Mouse (Mus musculus) neural tube, embryonic 12.5 days (tissue): ENCODE results near the gene Eppin. TPM values are rescaled to one million over a fixed set of nuclear protein-coding genes. Genes with fewer than 3 reads are reported as not detected.
"Not testable (repeated sequence)": the region's sequence is repeated elsewhere in the genome, so short reads cannot be mapped to it uniquely, and the experiment has no call there.

Source experiments
- ATAC-seq: fragments of 200-750 bp; cut with Nextera tagmentation; 2 replicates; pipeline ENCODE4 v1.8.0; 2017; ENCODE audit warnings: low read depth, mild to moderate bottlenecking, moderate TSS enrichment, moderate library complexity; ENCODE audit not compliant: low FRiP score
- H3K27ac ChIP-seq: fragments of 300-500 bp; sonication (generic); 2 replicates; pipeline ENCODE4 v1.5.1; 2016
- H3K27me3 ChIP-seq: fragments of 300-500 bp; sonication (generic); replicated peaks from 2 replicates; pipeline ENCODE4 v1.6.1; 2016; ENCODE audit warnings: mild to moderate bottlenecking
- H3K36me3 ChIP-seq: fragments of 300-500 bp; sonication (generic); 2 replicates; pipeline ENCODE4 v1.6.1; 2016; ENCODE audit warnings: mild to moderate bottlenecking
- H3K4me1 ChIP-seq: fragments of 300-500 bp; sonication (generic); 2 replicates; pipeline ENCODE4 v1.6.1; 2016
- H3K4me2 ChIP-seq: fragments of 300-500 bp; sonication (generic); replicated peaks from 2 replicates; pipeline ENCODE4 v1.6.1; 2016; ENCODE audit warnings: mild to moderate bottlenecking
- H3K4me3 ChIP-seq: fragments of 300-500 bp; sonication (generic); 2 replicates; pipeline ENCODE4 v1.5.1; 2016
- H3K9ac ChIP-seq: fragments of 300-500 bp; sonication (generic); 2 replicates; pipeline ENCODE4 v1.6.1; 2016; ENCODE audit warnings: mild to moderate bottlenecking
- H3K9me3 ChIP-seq: fragments of 300-500 bp; sonication (generic); 2 replicates; pipeline ENCODE4 v1.6.1; 2016; ENCODE audit warnings: mild to moderate bottlenecking
- WGBS: fragments of 180-500 bp; shearing (Covaris S2); methylation state at CpG from one replicate; pipeline ENCODE4 v1.1.7; 2016; 5-methylcytosine and 5-hydroxymethylcytosine counted together
- polyA plus RNA-seq: library from polyadenylated mRNA; unstranded; fragments of >200 nt; fragmentation: Nextera tagmentation; extraction: Ambion mirVana; gene quantifications from 2 replicates; pipeline ENCODE4 v1.2.1, GENCODE M21; 2016

Gene Eppin
- polyA plus RNA-seq, 1 experiment from 2014 or later, result not detected

GRCm38 (mm10) chr2:164592014-164592413 is 1.4 kb downstream of the Eppin start:
- Histone ChIP-seq H3K27ac (no peak overlapping the region), H3K27me3 (no peaks in the 10 kb centered on the region), H3K9me3 (no peaks in the 10 kb centered on the region), H3K4me2 (no peak overlapping the region), H3K36me3 (no peaks in the 10 kb centered on the region), H3K4me1 (0 out of 2 replicates have a peak, but pooled peaks cover 7% of the 10 kb centered on the region), H3K4me3 (no peak overlapping the region), H3K9ac (no peak overlapping the region)
- no peak; the same call in 1 of the 2 replicates for ATAC-seq
- 11% methylated on average over 4 of the region's 4 CpGs for WGBS

GRCm38 (mm10) chr2:164585025-164585725 is 8.2 kb downstream of the Eppin start, which contains the start of gene Wfdc6a:
Gene Wfdc6a (minus strand): TSS chr2:164585447.
- H3K9ac ChIP-seq, H3K4me2 ChIP-seq, H3K27me3 ChIP-seq, H3K36me3 ChIP-seq, H3K4me3 ChIP-seq, H3K9me3 ChIP-seq, ATAC-seq, H3K4me1 ChIP-seq, H3K27ac ChIP-seq: not testable (repeated sequence)
- 82% methylated on average over 13 of the region's 13 CpGs for WGBS

- H3K4me3 ChIP-seq, H3K27me3 ChIP-seq, H3K4me2 ChIP-seq, H3K9me3 ChIP-seq, H3K9ac ChIP-seq, ATAC-seq, H3K27ac ChIP-seq, H3K36me3 ChIP-seq, H3K4me1 ChIP-seq: not testable (repeated sequence)
- 85% methylated on average over 6 of the region's 6 CpGs for WGBS
These were observed 20.0 kb downstream of the Eppin start, which contains the start of gene Spint3 for GRCm38 (mm10) chr2:164573359-164573758. Gene Spint3 (minus strand): TSS chr2:164573459.

- H3K27me3 ChIP-seq, result peaks cover 14% of the 10 kb centered on the region
- no peaks in the 10 kb centered on the region for H3K9me3 ChIP-seq
- H3K9ac ChIP-seq, result no peak overlapping the region
- H3K36me3 ChIP-seq, result no peaks in the 10 kb centered on the region
- H3K4me1 ChIP-seq, result peaks cover 13% of the 10 kb centered on the region
- no peak overlapping the region for H3K4me2 ChIP-seq
- 91% methylated on average over 5 of the region's 5 CpGs for WGBS
- no peak for ATAC-seq
- H3K4me3 ChIP-seq, result no peak overlapping the region
- H3K27ac ChIP-seq, result no peak overlapping the region
These were observed 25.9 kb downstream of the Eppin start for GRCm38 (mm10) chr2:164567460-164567859.

GRCm38 (mm10) chr2:164566997-164567396 is 26.4 kb downstream of the Eppin start:
- peaks cover 16% of the 10 kb centered on the region for H3K4me1 ChIP-seq
- H3K27me3 ChIP-seq, result peaks cover 19% of the 10 kb centered on the region
- H3K9me3 ChIP-seq, result no peaks in the 10 kb centered on the region
- no peak overlapping the region for H3K4me3 ChIP-seq
- no peaks in the 10 kb centered on the region for H3K36me3 ChIP-seq
- H3K27ac ChIP-seq, result no peak overlapping the region
- 84% methylated on average over 2 of the region's 2 CpGs for WGBS
- no peak overlapping the region for H3K4me2 ChIP-seq
- no peak overlapping the region for H3K9ac ChIP-seq
- ATAC-seq, result no peak

- Histone ChIP-seq H3K4me3 (no peak overlapping the region), H3K27me3 (peaks cover 21% of the 10 kb centered on the region), H3K4me1 (peaks cover 16% of the 10 kb centered on the region), H3K9ac (no peak overlapping the region), H3K4me2 (no peak overlapping the region), H3K9me3 (no peaks in the 10 kb centered on the region), H3K27ac (no peak overlapping the region), H3K36me3 (no peaks in the 10 kb centered on the region)
- no peak for ATAC-seq
- 70% methylated on average over 5 of the region's 5 CpGs for WGBS
These were observed 29.0 kb downstream of the Eppin start for GRCm38 (mm10) chr2:164564346-164564745.

GRCm38 (mm10) chr2:164563339-164564038 is 29.9 kb downstream of the Eppin start:
- Histone ChIP-seq H3K9me3 (no peaks in the 10 kb centered on the region), H3K4me2 (peak overlapping the region; percentile 88), H3K4me1 (peaks cover 16% of the 10 kb centered on the region), H3K4me3 (peak overlapping the region; percentile 41), H3K27ac (no peak overlapping the region), H3K27me3 (peaks cover 21% of the 10 kb centered on the region), H3K36me3 (no peaks in the 10 kb centered on the region), H3K9ac (peak overlapping the region; percentile 58)
- ATAC-seq, result peak; percentile 76
- 1% methylated on average over 32 of the region's 32 CpGs for WGBS

- H3K27ac ChIP-seq, result no peak within 1 kb of the TSS
- H3K9me3 ChIP-seq, result no peaks in the 10 kb centered on the region
- H3K4me2 ChIP-seq, result peak within 1 kb of the TSS; percentile 88
- ATAC-seq, result peak; percentile 37
- 4% methylated on average over 24 of the region's 24 CpGs for WGBS
- H3K36me3 ChIP-seq, result no peaks in the 10 kb centered on the region
- H3K4me3 ChIP-seq, result peak within 1 kb of the TSS; percentile 41
- H3K4me1 ChIP-seq, result peaks cover 16% of the 10 kb centered on the region
- H3K9ac ChIP-seq, result peak within 1 kb of the TSS; percentile 58
- H3K27me3 ChIP-seq, result peaks cover 21% of the 10 kb centered on the region
These were observed 30.8 kb downstream of the Eppin start, which contains the start of gene Wfdc2 for GRCm38 (mm10) chr2:164562391-164563188. Gene Wfdc2 (plus strand): TSS chr2:164562413.

- no peak overlapping the region for H3K9ac ChIP-seq
- no peak overlapping the region for H3K4me3 ChIP-seq
- H3K4me2 ChIP-seq, result no peak overlapping the region
- H3K27me3 ChIP-seq, result peaks cover 20% of the 10 kb centered on the region
- no peaks in the 10 kb centered on the region for H3K9me3 ChIP-seq
- ATAC-seq, result no peak
- no peaks in the 10 kb centered on the region for H3K36me3 ChIP-seq
- H3K4me1 ChIP-seq, result peaks cover 16% of the 10 kb centered on the region
- no peak overlapping the region for H3K27ac ChIP-seq
- 91% methylated on average over 8 of the region's 8 CpGs for WGBS
These were observed 33.3 kb downstream of the Eppin start for GRCm38 (mm10) chr2:164560106-164560505.

- Histone ChIP-seq H3K27ac (no peak overlapping the region), H3K4me1 (peaks cover 16% of the 10 kb centered on the region), H3K36me3 (no peaks in the 10 kb centered on the region), H3K4me3 (no peak overlapping the region), H3K4me2 (no peak overlapping the region), H3K27me3 (peaks cover 18% of the 10 kb centered on the region), H3K9me3 (no peaks in the 10 kb centered on the region), H3K9ac (no peak overlapping the region)
- no peak for ATAC-seq
- 44% methylated on average over 16 of the region's 16 CpGs for WGBS
These were observed 34.3 kb downstream of the Eppin start for GRCm38 (mm10) chr2:164558991-164559645.

- Histone ChIP-seq H3K4me2 (no peak overlapping the region), H3K4me3 (no peak overlapping the region), H3K9ac (no peak overlapping the region), H3K27me3 (peaks cover 15% of the 10 kb centered on the region), H3K27ac (no peak overlapping the region), H3K4me1 (peaks cover 13% of the 10 kb centered on the region), H3K9me3 (no peaks in the 10 kb centered on the region), H3K36me3 (no peaks in the 10 kb centered on the region)
- 85% methylated on average over 8 of the region's 8 CpGs for WGBS
- no peak for ATAC-seq
These were observed 35.0 kb downstream of the Eppin start for GRCm38 (mm10) chr2:164558426-164558825.
